Mouse (Mus musculus) spleen, postnatal 36 days (tissue): ENCODE measurements around the gene Megf8.

ENCODE experiments used
- DNase-seq, 2 experiments: peaks; one replicate each; pipeline ENCODE4 v3.0.0; 2022; ENCODE audit warnings: low spot score in 2 of 2, mixed read lengths in 1 of 2

Gene Megf8

GRCm38 (mm10) chr7:25279076-25279860 is 37.7 kb upstream of the Megf8 start:
- DNase-seq: peak; percentile 84

GRCm38 (mm10) chr7:25279861-25280791 is 36.8 kb upstream of the Megf8 start:
- DNase-seq: peak in 1 of 2 experiments; percentile 23

GRCm38 (mm10) chr7:25281166-25281733 is 35.7 kb upstream of the Megf8 start:
- DNase-seq: no peak

- DNase-seq: peak; percentile 98
Measured at GRCm38 (mm10) chr7:25281734-25282601, 35.0 kb upstream of the Megf8 start.

GRCm38 (mm10) chr7:25282731-25283211 is 34.2 kb upstream of the Megf8 start:
- DNase-seq: peak in 1 of 2 experiments; percentile 58

GRCm38 (mm10) chr7:25283637-25284036 is 33.3 kb upstream of the Megf8 start:
- peak in 1 of 2 experiments; percentile 44 for DNase-seq

GRCm38 (mm10) chr7:25284171-25284570 is 32.8 kb upstream of the Megf8 start:
- DNase-seq: peak in 1 of 2 experiments; percentile 2

- DNase-seq: no peak
Measured at GRCm38 (mm10) chr7:25284766-25285165, 32.2 kb upstream of the Megf8 start.

- no peak for DNase-seq
Measured at GRCm38 (mm10) chr7:25285511-25286238, 31.3 kb upstream of the Megf8 start.

- DNase-seq: no peak
Measured at GRCm38 (mm10) chr7:25286989-25287388, 30.0 kb upstream of the Megf8 start.

GRCm38 (mm10) chr7:25288011-25288410 is 29.0 kb upstream of the Megf8 start:
- no peak for DNase-seq

- DNase-seq: no peak
Measured at GRCm38 (mm10) chr7:25288721-25289120, 28.2 kb upstream of the Megf8 start.

- DNase-seq: no peak
Measured at GRCm38 (mm10) chr7:25289925-25290324, 27.0 kb upstream of the Megf8 start.

- no peak for DNase-seq
Measured at GRCm38 (mm10) chr7:25290463-25290862, 26.5 kb upstream of the Megf8 start.

- DNase-seq: peak in 1 of 2 experiments; percentile 34
Measured at GRCm38 (mm10) chr7:25290911-25291310, 26.1 kb upstream of the Megf8 start.

GRCm38 (mm10) chr7:25292107-25292506 is 24.9 kb upstream of the Megf8 start:
- no peak for DNase-seq

- no peak for DNase-seq
Measured at GRCm38 (mm10) chr7:25293191-25293739, 23.7 kb upstream of the Megf8 start.

- DNase-seq: no peak
Measured at GRCm38 (mm10) chr7:25294495-25294894, 22.5 kb upstream of the Megf8 start.

- DNase-seq: peak; percentile 64 to 65
Measured at GRCm38 (mm10) chr7:25294960-25295722, 21.8 kb upstream of the Megf8 start.
